Mouse (Mus musculus): ENCODE data around the gene Clpx. TPM values are rescaled to one million over a fixed set of nuclear protein-coding genes. Genes with fewer than 3 reads are reported as not detected.
"Not testable (repeated sequence)": the region's sequence is repeated elsewhere in the genome, so short reads cannot be mapped to it uniquely, and the experiment has no call there.

The Clpx gene
- polyA plus RNA-seq, 1 experiment from 2014 or later: 33.3 TPM

- no peaks in the 10 kb centered on the region for H3K4me1 ChIP-seq (replicated peaks)
- no peak overlapping the region for H3K9ac ChIP-seq
- no peak overlapping the region for H3K4me2 ChIP-seq
- peaks cover 65% of the 10 kb centered on the region for H3K36me3 ChIP-seq (replicated peaks)
- H3K9me3 ChIP-seq (replicated peaks): no peaks in the 10 kb centered on the region
- WGBS (ENCODE audit: insufficient replicate concordance): 84% methylated on average over 4 of the region's 4 CpGs
- no peaks in the 10 kb centered on the region for H3K27me3 ChIP-seq
- H3K27ac ChIP-seq (replicated peaks): no peak overlapping the region
- ATAC-seq (ENCODE audit: insufficient read depth): no peak; the same call in 1 of the 2 replicates
- no peak overlapping the region for H3K4me3 ChIP-seq (replicated peaks)
These were observed 18.8 kb downstream of the Clpx start for GRCm38 (mm10) chr9:65312669-65313357.

- Histone ChIP-seq H3K9me3 (replicated peaks) (no peaks in the 10 kb centered on the region), H3K4me1 (replicated peaks) (no peaks in the 10 kb centered on the region), H3K27ac (replicated peaks) (no peak overlapping the region), H3K9ac (no peak overlapping the region), H3K4me3 (replicated peaks) (no peak overlapping the region), H3K36me3 (replicated peaks) (peaks cover 64% of the 10 kb centered on the region), H3K27me3 (no peaks in the 10 kb centered on the region), H3K4me2 (no peak overlapping the region)
- ATAC-seq (ENCODE audit: insufficient read depth): no peak
- WGBS (ENCODE audit: insufficient replicate concordance): 69% methylated on average over 1 of the region's 1 CpGs
These were observed 19.8 kb downstream of the Clpx start for GRCm38 (mm10) chr9:65313846-65314245.

DNA sequence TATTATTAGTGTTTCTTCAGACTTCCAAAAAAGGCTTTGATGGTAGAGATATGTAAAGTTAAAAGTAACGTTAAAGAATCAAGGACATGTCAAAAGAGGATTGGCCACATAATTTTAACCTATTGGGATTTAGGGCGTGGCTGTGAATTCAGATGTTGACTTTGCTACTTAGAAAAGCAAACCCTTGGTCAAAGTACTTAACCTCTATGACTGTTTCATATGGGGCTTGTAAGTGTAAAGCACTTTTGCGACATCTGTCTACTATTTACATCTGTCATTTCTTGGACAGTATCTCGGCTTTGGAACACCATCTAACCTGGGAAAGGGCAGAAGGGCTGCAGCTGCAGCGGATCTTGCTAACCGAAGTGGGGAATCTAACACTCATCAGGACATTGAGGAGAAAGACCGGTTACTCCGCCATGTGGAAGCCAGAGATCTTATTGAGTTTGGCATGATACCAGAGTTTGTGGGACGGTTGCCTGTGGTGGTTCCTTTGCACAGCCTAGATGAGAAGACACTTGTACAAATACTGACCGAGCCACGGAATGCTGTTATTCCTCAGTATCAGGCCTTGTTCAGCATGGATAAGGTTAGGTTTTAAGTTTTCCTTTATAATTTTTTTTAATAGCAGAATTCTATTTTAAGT is 28.3 kb downstream of the Clpx start:
- Histone ChIP-seq H3K36me3 (replicated peaks) (peaks cover 78% of the 10 kb centered on the region), H3K9ac (no peak overlapping the region), H3K27me3 (no peaks in the 10 kb centered on the region), H3K27ac (replicated peaks) (no peak overlapping the region), H3K4me3 (replicated peaks) (no peak overlapping the region), H3K4me1 (replicated peaks) (no peaks in the 10 kb centered on the region), H3K4me2 (no peak overlapping the region), H3K9me3 (replicated peaks) (no peaks in the 10 kb centered on the region)
- ATAC-seq (ENCODE audit: insufficient read depth): no peak
- WGBS (ENCODE audit: insufficient replicate concordance): 81% methylated on average over 11 of the region's 11 CpGs

DNA sequence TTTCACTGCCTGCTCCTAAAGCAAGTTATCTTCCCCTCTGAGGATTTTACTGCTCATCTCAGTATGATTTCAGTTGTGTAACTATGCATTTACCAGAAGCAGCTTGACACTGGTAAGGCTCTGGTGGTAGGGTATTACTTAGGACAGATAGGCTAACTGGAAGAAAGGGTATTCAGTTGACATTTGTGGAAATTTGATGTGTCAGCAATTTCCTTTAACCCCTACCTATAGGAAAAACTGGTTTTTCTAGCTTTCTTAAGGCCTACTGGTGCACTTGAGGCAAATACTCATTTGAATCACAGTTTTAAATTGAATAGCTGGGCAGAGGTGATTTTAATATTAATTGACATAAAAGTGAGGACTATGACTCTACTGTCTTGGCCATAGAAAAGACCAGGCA is 31.9 kb downstream of the Clpx start:
- H3K4me2 ChIP-seq: no peak overlapping the region

DNA sequence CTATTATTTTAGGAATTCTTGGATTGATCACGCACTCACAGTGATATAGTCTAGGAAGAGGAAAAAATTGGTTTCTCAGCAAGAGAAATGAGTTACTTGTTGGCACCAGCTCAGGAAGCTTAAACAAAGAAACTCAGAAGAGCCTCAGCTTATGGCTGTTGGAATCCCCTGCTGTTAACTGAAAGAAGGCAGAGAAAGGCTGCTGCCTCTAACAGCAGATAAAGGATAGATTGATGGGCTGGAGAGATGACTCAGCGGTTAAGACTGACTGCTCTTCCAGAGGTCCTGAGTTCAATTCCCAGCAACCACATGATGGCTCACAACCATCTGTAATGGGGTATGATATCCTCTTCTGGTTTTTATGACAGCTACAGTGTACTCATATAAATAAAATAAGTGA is 33.3 kb downstream of the Clpx start:
- peaks cover 67% of the 10 kb centered on the region for H3K36me3 ChIP-seq (replicated peaks)
- WGBS (ENCODE audit: insufficient replicate concordance): 78% methylated on average over 2 of the region's 2 CpGs

More for the DNA sequence above, 31.9 kb downstream of the Clpx start:
- no peak overlapping the region for H3K9ac ChIP-seq
- no peak overlapping the region for H3K27ac ChIP-seq (replicated peaks)
- no peaks in the 10 kb centered on the region for H3K27me3 ChIP-seq
- H3K9me3 ChIP-seq (replicated peaks): no peaks in the 10 kb centered on the region
- no peaks in the 10 kb centered on the region for H3K4me1 ChIP-seq (replicated peaks)
- peaks cover 78% of the 10 kb centered on the region for H3K36me3 ChIP-seq (replicated peaks)
- H3K4me3 ChIP-seq (replicated peaks): no peak overlapping the region
- no peak for ATAC-seq (ENCODE audit: insufficient read depth)

GRCm38 (mm10) chr9:65333958-65334357 is 39.9 kb downstream of the Clpx start:
- Histone ChIP-seq H3K4me2 (no peak overlapping the region), H3K4me1 (replicated peaks) (no peaks in the 10 kb centered on the region), H3K9ac (no peak overlapping the region), H3K4me3 (replicated peaks) (no peak overlapping the region), H3K9me3 (replicated peaks) (no peaks in the 10 kb centered on the region), H3K27ac (replicated peaks) (no peak overlapping the region), H3K27me3 (no peaks in the 10 kb centered on the region), H3K36me3 (replicated peaks) (peaks cover 9% of the 10 kb centered on the region)
- 81% methylated on average over 5 of the region's 5 CpGs for WGBS (ENCODE audit: insufficient replicate concordance)
- ATAC-seq (ENCODE audit: insufficient read depth): no peak

More for the DNA sequence above, 33.3 kb downstream of the Clpx start:
- Histone ChIP-seq H3K9me3 (replicated peaks) (no peaks in the 10 kb centered on the region), H3K4me2 (no peak overlapping the region), H3K4me3 (replicated peaks) (no peak overlapping the region), H3K27me3 (no peaks in the 10 kb centered on the region), H3K4me1 (replicated peaks) (no peaks in the 10 kb centered on the region), H3K27ac (replicated peaks) (no peak overlapping the region), H3K9ac (no peak overlapping the region)
- ATAC-seq (ENCODE audit: insufficient read depth): no peak

- Histone ChIP-seq H3K4me2 (no peak overlapping the region), H3K27ac (replicated peaks) (no peak overlapping the region), H3K9me3 (replicated peaks) (no peaks in the 10 kb centered on the region), H3K9ac (no peak overlapping the region), H3K27me3 (no peaks in the 10 kb centered on the region), H3K4me1 (replicated peaks) (no peaks in the 10 kb centered on the region), H3K4me3 (replicated peaks) (no peak overlapping the region), H3K36me3 (replicated peaks) (no peaks in the 10 kb centered on the region)
- no peak for ATAC-seq (ENCODE audit: insufficient read depth)
- WGBS (ENCODE audit: insufficient replicate concordance): 76% methylated on average over 4 of the region's 4 CpGs
These were observed 45.1 kb downstream of the Clpx start for GRCm38 (mm10) chr9:65339146-65339545.

DNA sequence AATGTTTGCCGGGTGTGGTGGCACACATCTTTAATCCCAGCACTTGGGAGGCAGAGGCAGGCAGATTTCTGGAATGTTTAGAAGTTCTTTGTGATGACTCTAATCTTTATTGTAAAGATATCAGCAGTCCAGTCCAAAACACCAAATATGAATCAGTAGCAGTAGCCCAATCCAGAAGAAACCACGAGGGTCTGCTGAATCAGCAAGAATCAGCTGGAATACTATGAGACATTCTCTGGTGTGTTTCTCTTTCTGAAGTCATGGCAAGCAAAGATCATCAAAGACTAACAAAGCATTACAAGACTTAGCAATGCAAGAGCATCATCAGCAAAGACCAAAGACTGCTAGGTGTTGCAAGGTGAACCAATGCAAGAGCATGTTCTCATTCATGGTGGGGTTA is 46.4 kb downstream of the Clpx start:
- Histone ChIP-seq H3K9me3 (replicated peaks) (no peaks in the 10 kb centered on the region), H3K9ac (no peak overlapping the region), H3K4me3 (replicated peaks) (no peak overlapping the region), H3K27me3 (no peaks in the 10 kb centered on the region), H3K4me1 (replicated peaks) (peaks cover 2% of the 10 kb centered on the region; the same call in 1 of the 2 replicates), H3K27ac (replicated peaks) (no peak overlapping the region), H3K36me3 (replicated peaks) (no peaks in the 10 kb centered on the region), H3K4me2 (no peak overlapping the region)
- ATAC-seq (ENCODE audit: insufficient read depth): no peak
- WGBS (ENCODE audit: insufficient replicate concordance): 76% methylated on average over 2 of the region's 2 CpGs

GRCm38 (mm10) chr9:65345439-65345838 is 51.4 kb downstream of the Clpx start:
- H3K27me3 ChIP-seq; H3K36me3 ChIP-seq (replicated peaks); ATAC-seq (ENCODE audit: insufficient read depth); H3K9me3 ChIP-seq (replicated peaks): not testable (repeated sequence)
- Histone ChIP-seq H3K4me3 (replicated peaks) (peak overlapping the region; percentile 98), H3K27ac (replicated peaks) (peak overlapping the region; percentile 96), H3K4me1 (replicated peaks) (peaks cover 32% of the 10 kb centered on the region), H3K4me2 (peak overlapping the region; percentile 94), H3K9ac (peak overlapping the region; percentile 97; the same call in 1 of the 2 replicates)
- 69% methylated on average over 11 of the region's 11 CpGs for WGBS (ENCODE audit: insufficient replicate concordance)

GRCm38 (mm10) chr9:65345854-65346475 is 51.9 kb downstream of the Clpx start, which contains the start of gene Pdcd7:
TSS of gene Pdcd7 (plus strand) at chr9:65346104.
- WGBS (ENCODE audit: insufficient replicate concordance): under 1% methylated on average over 59 of the region's 59 CpGs
- Histone ChIP-seq H3K4me2 (peak within 1 kb of the TSS; percentile 94), H3K36me3 (replicated peaks) (no peaks in the 10 kb centered on the region), H3K9me3 (replicated peaks) (no peaks in the 10 kb centered on the region), H3K4me1 (replicated peaks) (peaks cover 33% of the 10 kb centered on the region), H3K9ac (peak within 1 kb of the TSS; percentile 97), H3K4me3 (replicated peaks) (peak within 1 kb of the TSS; percentile 98), H3K27me3 (no peaks in the 10 kb centered on the region), H3K27ac (replicated peaks) (peak within 1 kb of the TSS; percentile 96)
- ATAC-seq (ENCODE audit: insufficient read depth): peak; percentile 87

GRCm38 (mm10) chr9:65346476-65347111 is 52.5 kb downstream of the Clpx start:
- ATAC-seq (ENCODE audit: insufficient read depth): peak; percentile 85
- WGBS (ENCODE audit: insufficient replicate concordance): under 1% methylated on average over 77 of the region's 77 CpGs
- Histone ChIP-seq H3K36me3 (replicated peaks) (no peaks in the 10 kb centered on the region), H3K27me3 (no peaks in the 10 kb centered on the region), H3K27ac (replicated peaks) (peak overlapping the region; percentile 96), H3K9ac (peak overlapping the region; percentile 97), H3K4me3 (replicated peaks) (peak overlapping the region; percentile 98), H3K4me2 (peak overlapping the region; percentile 94), H3K4me1 (replicated peaks) (peaks cover 33% of the 10 kb centered on the region), H3K9me3 (replicated peaks) (no peaks in the 10 kb centered on the region)

Measured in liver, embryonic 15.5 days (tissue).